Mouse (Mus musculus) olfactory bulb, adult 2 months (tissue): ENCODE results near the gene Fam166b. TPM values are rescaled to one million over a fixed set of nuclear protein-coding genes. Genes with fewer than 3 reads are reported as not detected.

Source experiments
- H3K27ac ChIP-seq: fragments of 200-500 bp; 2 replicates; pipeline ENCODE4 v1.5.1; 2012; ENCODE audit warnings: low read depth, low read length; ENCODE audit not compliant: insufficient read depth
- H3K4me1 ChIP-seq: fragments of 200-500 bp; 2 replicates; pipeline ENCODE4 v1.6.1; 2012; ENCODE audit warnings: low read length; ENCODE audit not compliant: control insufficient read depth, insufficient read depth
- H3K4me3 ChIP-seq: fragments of 200-500 bp; 2 replicates; pipeline ENCODE4 v1.5.1; 2012; ENCODE audit warnings: mild to moderate bottlenecking, low read depth, low read length, moderate library complexity; ENCODE audit not compliant: insufficient read depth
- CTCF ChIP-seq: fragments of 200-500 bp; IDR thresholded peaks from 2 replicates; pipeline ENCODE4 v1.5.1; 2012; ENCODE audit warnings: low read depth, mild to moderate bottlenecking, low read length, moderate library complexity; ENCODE audit not compliant: insufficient read depth
- POLR2A ChIP-seq: fragments of 200-500 bp; IDR thresholded peaks from 2 replicates; pipeline ENCODE4 v1.6.1; 2012; ENCODE audit warnings: mild to moderate bottlenecking, low read depth, low read length, moderate library complexity; ENCODE audit not compliant: insufficient read depth
- WGBS: fragments of 180-500 bp; shearing (Covaris S2); methylation state at CpG from one replicate; pipeline ENCODE4 v1.1.7; 2018; 5-methylcytosine and 5-hydroxymethylcytosine counted together
- polyA plus RNA-seq: library from polyadenylated mRNA; stranded (reverse); fragments of >200 nt; gene quantifications from 2 replicates; pipeline ENCODE4 v1.2.4, GENCODE M21; 2012; ENCODE audit warnings: low replicate concordance; ENCODE audit not compliant: missing spikeins, insufficient read depth, insufficient read length

The Fam166b gene
- polyA plus RNA-seq = not detected in 2 replicates

DNA sequence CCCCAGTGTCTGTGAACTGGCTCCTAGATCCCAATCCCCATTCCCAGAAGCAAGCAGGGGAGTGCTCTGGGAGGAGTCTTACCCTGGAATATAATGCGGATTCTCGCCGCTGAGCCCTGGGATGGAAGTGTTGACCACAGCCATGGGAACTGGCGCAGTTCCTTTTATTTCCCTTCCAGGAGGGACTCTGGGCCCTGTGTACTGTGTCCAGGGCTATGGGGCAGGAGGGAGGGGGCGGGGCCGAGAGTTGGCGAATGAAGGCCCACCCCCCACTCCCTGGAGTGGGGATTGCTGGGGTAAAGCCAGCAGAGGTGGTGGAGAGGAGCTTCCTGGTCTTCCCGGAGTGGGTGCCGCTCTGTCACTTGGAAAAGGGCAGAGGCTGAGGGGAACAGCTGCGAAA lies at the start of gene Fam166b:
TSS of gene Fam166b (minus strand) at position 189 of the 400 bp plus-strand sequence.
- Histone ChIP-seq H3K4me3 (no peak within 1 kb of the TSS), H3K27ac (no peak within 1 kb of the TSS), H3K4me1 (peaks cover 19% of the 10 kb centered on the region)
- 24% methylated on average over 10 of the region's 10 CpGs for WGBS
- no peak for TF ChIP-seq CTCF
- TF ChIP-seq POLR2A = no peak

DNA sequence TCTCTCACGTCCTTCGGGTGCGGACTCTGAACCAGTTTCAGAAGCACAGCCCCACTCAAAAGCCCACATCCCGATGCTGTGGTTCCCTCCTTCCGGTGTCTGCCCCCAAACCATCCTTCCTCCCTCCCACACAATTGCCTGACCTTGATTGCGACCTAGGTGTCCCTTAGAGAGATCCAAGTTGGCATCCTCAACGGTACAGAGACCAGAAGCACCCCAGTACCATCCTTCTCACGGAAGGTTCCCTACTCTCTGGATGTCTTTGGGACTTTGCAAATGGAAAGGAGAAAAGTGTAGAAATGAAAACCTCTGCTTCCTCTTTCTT lies 49.6 kb upstream of the Fam166b start:
- H3K4me3 ChIP-seq = peak overlapping the region; percentile 28
- H3K4me1 ChIP-seq = 0 out of 2 replicates have a peak, but pooled peaks cover 6% of the 10 kb centered on the region
- no peak overlapping the region for H3K27ac ChIP-seq
- WGBS = 50% methylated on average over 8 of the region's 8 CpGs
- no peak for TF ChIP-seq CTCF
- TF ChIP-seq POLR2A = no peak

- 21% methylated on average over 11 of the region's 11 CpGs for WGBS
- no peak for TF ChIP-seq POLR2A
- TF ChIP-seq CTCF = 0 out of 2 replicates have a peak, but pooled peaks have one; percentile 19
- Histone ChIP-seq H3K4me1 (0 out of 2 replicates have a peak, but pooled peaks cover 6% of the 10 kb centered on the region), H3K4me3 (peak overlapping the region; percentile 28), H3K27ac (no peak overlapping the region)
These were observed 49.1 kb upstream of the Fam166b start for GRCm38 (mm10) chr4:43477857-43478533.

- Histone ChIP-seq H3K27ac (no peak overlapping the region), H3K4me3 (no peak overlapping the region), H3K4me1 (0 out of 2 replicates have a peak, but pooled peaks cover 6% of the 10 kb centered on the region)
- no peak for TF ChIP-seq POLR2A
- no peak for TF ChIP-seq CTCF
- 92% methylated on average over 6 of the region's 6 CpGs for WGBS
These were observed 47.7 kb upstream of the Fam166b start for GRCm38 (mm10) chr4:43476604-43477003.

DNA sequence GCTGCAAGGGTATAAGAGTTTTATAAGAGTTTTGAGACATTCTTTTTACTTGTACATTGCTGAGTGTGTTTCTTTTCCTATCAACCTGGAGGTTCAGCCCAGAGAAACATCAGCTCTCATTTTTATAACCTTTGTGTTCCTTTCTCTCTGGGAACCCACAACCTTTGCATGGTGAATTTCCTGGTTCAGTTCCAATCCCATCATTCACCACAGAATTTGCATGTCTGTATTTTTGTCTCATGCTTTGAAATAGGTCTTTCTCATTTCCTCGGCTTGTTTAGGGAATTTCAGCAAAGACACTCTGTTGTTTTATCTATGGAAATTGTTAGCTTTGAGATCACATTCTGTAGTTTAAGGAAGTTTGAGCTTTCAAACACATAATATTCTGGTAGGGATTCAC lies 44.7 kb upstream of the Fam166b start:
- Histone ChIP-seq H3K4me3 (no peak overlapping the region), H3K4me1 (0 out of 2 replicates have a peak, but pooled peaks cover 4% of the 10 kb centered on the region), H3K27ac (no peak overlapping the region)
- 50% methylated on average over 1 of the region's 1 CpGs for WGBS
- TF ChIP-seq POLR2A (no peak), CTCF (no peak)

DNA sequence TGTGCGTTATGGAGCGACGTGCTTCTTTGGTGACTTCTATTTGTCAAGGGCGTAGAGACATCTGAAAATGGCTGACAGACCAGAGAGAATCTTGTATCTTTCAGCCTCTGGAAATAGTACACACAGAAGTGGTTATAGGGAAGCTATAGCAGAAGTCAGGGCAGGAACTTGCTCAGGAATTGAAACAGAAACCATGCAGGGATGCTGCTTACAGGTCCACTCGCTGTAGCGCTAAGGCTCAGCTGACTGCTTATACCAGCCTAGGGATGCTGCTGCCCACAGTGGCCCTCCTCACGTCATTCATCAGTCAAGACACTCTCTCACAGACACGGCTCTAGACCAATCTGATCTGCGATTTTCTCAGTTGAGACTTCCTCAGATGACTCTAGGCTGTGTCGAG lies 41.4 kb upstream of the Fam166b start:
- no peak overlapping the region for H3K27ac ChIP-seq
- H3K4me1 ChIP-seq = 0 out of 2 replicates have a peak, but pooled peaks cover 3% of the 10 kb centered on the region
- TF ChIP-seq CTCF (no peak), POLR2A (no peak)
- H3K4me3 ChIP-seq = no peak overlapping the region
- 93% methylated on average over 10 of the region's 10 CpGs for WGBS

GRCm38 (mm10) chr4:43466872-43467271 lies 37.9 kb upstream of the Fam166b start:
- Histone ChIP-seq H3K4me1 (0 out of 2 replicates have a peak, but pooled peaks cover 3% of the 10 kb centered on the region), H3K27ac (no peak overlapping the region), H3K4me3 (no peak overlapping the region)
- TF ChIP-seq CTCF (no peak), POLR2A (no peak)
- WGBS = 92% methylated on average over 7 of the region's 7 CpGs

DNA sequence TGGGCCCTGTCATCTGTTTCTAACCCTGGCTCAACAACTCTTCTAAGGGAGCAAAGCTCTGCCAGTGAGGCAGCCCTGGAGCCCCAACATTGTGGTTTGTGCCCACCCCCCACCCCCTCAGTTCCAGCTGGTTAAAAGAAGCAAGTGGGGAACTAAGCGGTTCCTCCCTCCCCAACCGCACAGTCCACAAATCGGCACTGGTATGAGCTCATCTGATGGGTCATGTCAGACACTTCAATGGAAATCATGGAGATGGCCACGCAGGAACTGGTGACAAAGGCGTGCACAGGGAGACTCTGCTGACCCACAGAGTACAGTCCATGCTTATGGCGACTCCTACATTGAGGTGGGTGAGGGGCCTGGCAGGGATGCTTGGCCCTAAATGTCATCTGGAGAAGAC lies 37.0 kb upstream of the Fam166b start:
- Histone ChIP-seq H3K4me3 (no peak overlapping the region), H3K4me1 (0 out of 2 replicates have a peak, but pooled peaks cover 3% of the 10 kb centered on the region), H3K27ac (no peak overlapping the region)
- TF ChIP-seq POLR2A (no peak), CTCF (no peak)
- 83% methylated on average over 6 of the region's 6 CpGs for WGBS

- no peak for TF ChIP-seq CTCF
- no peak for TF ChIP-seq POLR2A
- H3K4me3 ChIP-seq = no peak overlapping the region
- 0 out of 2 replicates have a peak, but pooled peaks cover 3% of the 10 kb centered on the region for H3K4me1 ChIP-seq
- WGBS = 92% methylated on average over 5 of the region's 5 CpGs
- H3K27ac ChIP-seq = no peak overlapping the region
These were observed 34.2 kb upstream of the Fam166b start for GRCm38 (mm10) chr4:43463102-43463501.
